Mouse (Mus musculus) frontal cortex, adult (tissue): Measurements from ENCODE around the gene Entr1.

Source experiments
- ATAC-seq: cut with Nextera tagmentation; 2 replicates; pipeline ENCODE4 v1.9.2; 2017; ENCODE audit warnings: mild to moderate bottlenecking, moderate library complexity, mixed read lengths; ENCODE audit not compliant: low TSS enrichment

Entr1 gene

DNA sequence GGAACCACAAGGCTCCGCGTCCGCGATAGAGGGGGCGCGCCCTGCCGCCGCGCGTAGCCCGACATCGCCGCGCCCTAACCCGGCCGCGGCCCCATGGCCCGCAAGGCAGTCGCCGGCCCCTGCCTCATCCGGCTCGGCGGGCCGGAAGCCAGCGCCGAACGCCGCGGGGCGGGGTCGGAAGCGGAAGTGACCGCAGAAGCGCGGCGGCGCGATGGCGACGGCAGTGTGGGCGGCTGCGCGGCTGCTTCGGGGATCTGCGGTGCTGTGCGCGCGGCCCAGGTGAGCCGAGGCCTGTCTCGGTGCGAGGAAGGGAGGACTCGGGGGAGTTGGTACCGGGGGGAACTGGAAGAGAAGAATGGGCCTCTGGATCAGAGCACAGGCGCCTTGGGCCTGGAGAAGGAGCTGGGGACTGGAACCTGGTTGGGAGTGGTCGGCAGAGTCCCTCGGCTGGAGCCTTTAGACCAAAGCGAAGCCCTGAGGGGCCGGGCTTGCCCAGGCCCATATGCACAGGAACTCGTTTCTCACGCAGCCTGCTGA is at the start of gene Entr1, which contains the start of gene Pmpca:
Entr1 (minus strand) TSS at position 163 of the 537 bp plus-strand sequence.
Pmpca (plus strand) TSS at position 186 of the 537 bp plus-strand sequence.
- peak; percentile 86 for ATAC-seq

DNA sequence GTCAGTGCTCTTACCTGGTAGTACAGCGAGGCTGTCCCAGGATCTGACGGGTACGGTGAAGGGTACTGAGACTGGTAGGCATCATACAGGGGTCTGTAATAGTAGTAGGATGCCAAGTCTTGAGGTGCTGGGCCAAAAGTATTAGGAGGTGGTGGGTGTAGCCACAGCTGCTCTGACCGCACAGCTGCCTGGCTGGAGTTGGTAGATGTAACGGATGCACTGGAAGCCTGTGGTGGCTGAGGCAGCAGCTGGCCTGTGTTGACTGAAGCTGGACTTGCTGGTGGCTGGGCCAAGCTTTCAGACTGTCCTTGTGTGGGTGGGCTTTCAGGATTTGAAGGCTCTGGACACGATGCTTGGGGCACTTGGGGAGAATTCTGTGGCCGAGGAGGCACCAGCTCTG is 49.3 kb upstream of the Entr1 start:
- ATAC-seq, result no peak

DNA sequence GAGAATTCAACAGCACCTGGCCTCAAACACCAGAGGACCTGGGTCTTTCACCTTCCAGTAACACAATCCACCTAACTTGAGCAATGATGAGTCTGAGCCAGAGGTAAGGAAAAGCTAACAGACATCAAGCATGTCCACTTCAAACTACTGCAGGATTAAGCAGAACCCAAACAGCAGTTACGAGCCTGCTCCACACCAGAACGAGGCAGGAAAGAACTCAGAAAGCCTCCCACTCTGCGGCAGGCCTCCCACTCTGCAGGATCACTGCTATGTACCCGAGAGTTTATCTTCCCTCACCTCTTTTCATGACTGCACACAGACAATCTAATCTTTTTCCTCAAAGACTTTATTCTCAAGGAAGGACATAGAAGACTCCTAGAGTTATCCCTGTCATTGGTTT is 48.1 kb upstream of the Entr1 start:
- ATAC-seq, result peak; percentile 87

GRCm38 (mm10) chr2:26434791-26435572 is 45.9 kb upstream of the Entr1 start:
- no peak for ATAC-seq

DNA sequence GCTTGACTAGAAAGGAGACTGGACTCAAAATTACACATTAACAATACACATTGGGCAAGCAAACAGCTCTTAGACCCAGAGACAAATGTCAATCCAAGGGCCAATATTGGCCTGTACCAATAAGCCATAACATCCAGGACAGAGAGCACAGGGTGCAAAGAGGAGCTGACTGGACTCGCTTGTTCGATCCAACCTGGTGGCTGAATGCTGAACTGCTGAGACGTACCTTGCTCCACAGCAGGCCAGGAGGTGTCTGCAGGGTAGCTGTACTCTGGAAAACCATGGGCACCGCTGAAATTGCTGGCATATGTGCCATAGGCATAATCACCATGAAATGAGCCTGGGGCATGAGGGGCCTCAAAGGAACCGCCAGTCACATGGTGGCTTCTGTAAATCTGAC is 40.7 kb upstream of the Entr1 start:
- no peak for ATAC-seq

GRCm38 (mm10) chr2:26424541-26424940 is 35.4 kb upstream of the Entr1 start:
- no peak for ATAC-seq

GRCm38 (mm10) chr2:26423086-26423485 is 34.0 kb upstream of the Entr1 start:
- no peak for ATAC-seq

DNA sequence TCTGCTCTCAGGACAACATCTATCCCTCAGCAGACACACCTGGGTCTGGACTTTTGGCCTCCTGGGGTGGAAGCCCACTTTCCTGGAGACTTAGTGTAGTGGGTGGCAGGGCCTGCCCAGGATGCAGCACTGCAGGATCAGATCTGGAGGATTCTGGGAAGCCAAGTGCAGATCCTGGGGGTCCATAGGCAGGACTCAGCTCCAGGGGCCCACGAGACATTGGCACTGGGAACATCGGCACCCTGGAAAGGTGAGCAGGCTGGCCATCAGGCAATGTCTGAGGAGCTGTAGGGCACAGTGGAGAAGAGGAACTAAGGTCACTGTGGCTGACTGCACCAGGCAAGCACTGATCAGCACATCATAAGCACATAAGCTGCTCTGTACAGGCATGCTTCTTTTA is 32.9 kb upstream of the Entr1 start:
- no peak for ATAC-seq

DNA sequence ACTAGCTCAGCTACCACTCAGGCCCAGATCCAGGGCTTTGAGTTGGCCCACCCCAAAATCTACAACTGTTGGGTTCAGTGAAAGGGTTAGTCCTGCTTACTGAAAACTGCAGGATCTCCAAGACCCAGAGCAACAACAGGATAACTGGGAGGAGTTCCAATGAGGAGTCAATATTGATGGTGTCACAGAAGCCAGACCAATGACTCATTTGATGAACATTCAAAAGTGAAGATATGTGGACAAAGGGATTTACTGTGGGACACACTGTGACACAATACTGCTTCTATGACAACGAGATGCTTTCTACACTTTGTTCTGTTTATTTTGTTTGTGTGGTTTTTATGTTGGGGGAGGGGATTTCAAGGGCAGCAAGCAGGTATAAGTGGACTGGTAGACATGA is 29.0 kb upstream of the Entr1 start:
- no peak for ATAC-seq

GRCm38 (mm10) chr2:26417066-26417465 is 27.9 kb upstream of the Entr1 start:
- ATAC-seq, result no peak

GRCm38 (mm10) chr2:26410931-26411411 is 21.9 kb upstream of the Entr1 start:
- peak; percentile 21; the same call in 1 of the 2 replicates for ATAC-seq

- no peak for ATAC-seq
Measured at GRCm38 (mm10) chr2:26410091-26410490, 21.0 kb upstream of the Entr1 start.

GRCm38 (mm10) chr2:26409362-26409761 is 20.2 kb upstream of the Entr1 start:
- no peak for ATAC-seq

GRCm38 (mm10) chr2:26408515-26409356 is 19.6 kb upstream of the Entr1 start, which contains the start of gene Inpp5e:
Gene Inpp5e, minus strand, starts transcription at chr2:26409203.
- peak; percentile 89 for ATAC-seq

- ATAC-seq, result no peak
Measured at GRCm38 (mm10) chr2:26403306-26403705, 14.2 kb upstream of the Entr1 start.

DNA sequence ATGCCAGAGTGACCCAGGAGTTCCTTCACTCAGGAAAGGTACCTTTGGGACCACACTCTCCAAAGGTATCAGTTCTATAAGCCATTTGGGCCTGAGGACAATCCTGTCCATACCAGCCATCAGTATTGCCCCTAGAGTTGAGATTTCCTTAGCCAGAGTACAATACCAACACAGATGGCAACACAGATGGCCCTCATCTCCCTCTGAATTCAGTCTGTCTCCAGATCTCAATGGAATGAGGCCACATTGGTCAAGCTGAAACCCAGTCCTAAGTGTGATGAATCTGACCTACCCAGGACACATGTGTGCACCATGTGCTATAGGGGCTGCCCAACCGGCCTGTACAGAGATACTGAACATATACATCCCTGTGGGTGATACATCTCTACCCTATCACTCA is 13.1 kb upstream of the Entr1 start:
- no peak for ATAC-seq

- no peak for ATAC-seq
Measured at GRCm38 (mm10) chr2:26401023-26401422, 11.9 kb upstream of the Entr1 start.

- ATAC-seq, result no peak
Measured at GRCm38 (mm10) chr2:26400296-26400695, 11.2 kb upstream of the Entr1 start.

GRCm38 (mm10) chr2:26399647-26400046 is 10.5 kb upstream of the Entr1 start:
- no peak for ATAC-seq

GRCm38 (mm10) chr2:26398978-26399377 is 9.9 kb upstream of the Entr1 start:
- ATAC-seq, result no peak

DNA sequence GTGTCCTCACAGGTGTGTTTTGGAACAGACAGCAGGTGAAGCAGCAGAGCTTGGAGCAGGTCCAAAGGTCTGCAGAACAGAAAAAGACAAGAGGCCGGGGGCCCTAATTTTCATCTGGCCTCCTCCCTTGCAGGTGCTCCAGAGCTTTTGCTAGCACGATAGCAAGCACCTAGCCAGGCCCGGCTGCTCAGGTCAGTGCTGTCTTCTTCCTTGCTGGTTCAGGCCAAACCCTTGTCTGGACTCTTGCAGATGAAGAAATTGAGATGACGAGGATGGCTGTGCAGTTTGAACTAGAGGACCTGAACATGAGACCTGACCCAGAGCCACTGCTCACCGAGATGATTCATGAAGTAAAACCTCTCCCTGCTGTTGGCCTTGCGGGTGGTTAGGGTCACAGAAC is 2.5 kb upstream of the Entr1 start:
- no peak for ATAC-seq

DNA sequence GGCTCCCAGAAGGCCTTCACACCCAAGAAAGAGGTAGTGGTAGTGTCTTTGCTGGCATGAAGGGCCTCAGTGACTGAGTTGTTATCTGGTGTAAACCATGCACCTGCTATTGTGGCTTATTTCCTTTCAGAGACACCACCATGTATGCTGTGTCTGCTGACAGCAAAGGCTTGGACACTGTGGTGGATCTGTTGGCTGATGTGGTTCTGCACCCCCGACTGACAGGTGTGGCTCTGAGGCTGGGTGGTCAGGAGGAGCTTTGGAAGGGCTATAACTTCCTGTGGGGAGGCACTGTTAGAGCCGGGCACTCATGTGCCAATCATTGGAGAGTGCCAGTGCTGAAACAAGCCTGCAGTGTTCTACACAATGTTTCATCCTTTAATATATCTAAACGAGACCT is 1.8 kb upstream of the Entr1 start:
- no peak for ATAC-seq
